Mouse (Mus musculus) liver, adult 2 months (tissue): ENCODE results near the gene Brd2.

Source experiments
- CTCF ChIP-seq: fragments of 200-500 bp; IDR thresholded peaks from 2 replicates; pipeline ENCODE4 v1.5.1; 2011; ENCODE audit warnings: low read depth, low read length, control low read depth
- POLR2A ChIP-seq: fragments of 200-500 bp; IDR thresholded peaks from 2 replicates; pipeline ENCODE4 v1.6.1; 2011; ENCODE audit warnings: low read length, control low read depth; ENCODE audit not compliant: insufficient read depth; ENCODE audit errors: extremely low read depth

DNA sequence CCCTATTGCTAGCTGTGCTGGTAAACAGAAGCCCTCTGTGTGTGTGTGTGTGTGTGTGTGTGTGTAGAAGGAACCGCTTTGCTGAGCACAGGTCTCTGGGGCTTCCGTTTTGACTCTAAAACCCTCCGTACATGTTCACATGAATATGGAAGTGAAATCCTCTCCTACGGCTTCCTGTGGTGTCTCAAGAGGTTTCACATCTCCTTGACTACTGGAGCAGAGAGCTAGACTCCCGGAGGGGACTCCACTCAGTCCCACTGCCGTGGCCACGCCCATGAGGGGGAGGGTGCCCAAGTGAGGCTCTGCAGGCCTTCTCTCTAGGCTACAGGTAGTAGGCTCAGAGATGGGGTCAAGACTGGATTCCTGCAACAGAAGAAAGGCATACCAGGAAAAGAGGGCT lies 20.6 kb upstream of the Brd2 start, which contains the start of gene H2-DMb2:
- TF ChIP-seq POLR2A (no peak), CTCF (no peak)
